Mouse (Mus musculus) c-Kit-negative CD71-positive TER-119-positive erythroid progenitor cells, embryonic 14.5 days (primary cell): ENCODE measurements around the gene Igflr1.

Source experiments
- DNase-seq: peaks from one replicate; pipeline ENCODE4 v3.0.0-alpha.2; 2013; ENCODE audit warnings: low read depth, low spot score

The Igflr1 gene

DNA sequence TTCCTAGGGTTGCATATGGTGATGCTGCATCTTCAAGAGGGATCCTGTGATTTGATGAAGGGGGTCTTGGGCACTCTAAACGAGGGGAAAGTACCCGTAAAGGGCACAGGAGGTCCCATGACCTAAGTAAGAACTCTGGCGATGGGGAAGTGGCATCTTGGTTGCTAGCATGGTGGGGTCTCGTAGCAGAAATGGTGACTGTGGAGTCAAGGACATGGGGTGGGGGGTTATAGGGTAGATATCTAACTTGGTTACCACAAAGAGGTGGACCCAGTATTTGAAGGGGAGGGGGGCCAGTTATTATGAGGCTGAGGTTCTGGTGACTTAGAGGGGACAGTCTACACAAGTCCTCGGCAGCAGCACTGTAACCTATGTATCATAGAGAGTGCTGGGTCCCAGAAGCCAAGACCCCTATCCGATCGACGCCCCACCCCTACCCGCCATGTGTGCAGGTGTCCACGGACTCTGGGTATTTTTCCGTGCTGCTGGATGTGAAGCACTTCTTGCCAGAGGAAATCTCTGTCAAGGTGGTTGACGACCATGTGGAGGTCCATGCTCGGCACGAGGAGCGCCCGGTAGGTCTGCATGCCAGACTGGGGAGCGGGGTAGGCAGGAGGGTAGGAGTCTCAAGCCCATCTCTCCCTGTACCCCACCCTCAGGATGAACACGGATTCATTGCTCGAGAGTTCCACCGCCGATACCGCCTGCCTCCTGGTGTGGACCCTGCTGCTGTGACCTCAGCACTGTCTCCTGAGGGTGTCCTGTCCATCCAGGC is 11.2 kb upstream of the Igflr1 start:
- no peak for DNase-seq

DNA sequence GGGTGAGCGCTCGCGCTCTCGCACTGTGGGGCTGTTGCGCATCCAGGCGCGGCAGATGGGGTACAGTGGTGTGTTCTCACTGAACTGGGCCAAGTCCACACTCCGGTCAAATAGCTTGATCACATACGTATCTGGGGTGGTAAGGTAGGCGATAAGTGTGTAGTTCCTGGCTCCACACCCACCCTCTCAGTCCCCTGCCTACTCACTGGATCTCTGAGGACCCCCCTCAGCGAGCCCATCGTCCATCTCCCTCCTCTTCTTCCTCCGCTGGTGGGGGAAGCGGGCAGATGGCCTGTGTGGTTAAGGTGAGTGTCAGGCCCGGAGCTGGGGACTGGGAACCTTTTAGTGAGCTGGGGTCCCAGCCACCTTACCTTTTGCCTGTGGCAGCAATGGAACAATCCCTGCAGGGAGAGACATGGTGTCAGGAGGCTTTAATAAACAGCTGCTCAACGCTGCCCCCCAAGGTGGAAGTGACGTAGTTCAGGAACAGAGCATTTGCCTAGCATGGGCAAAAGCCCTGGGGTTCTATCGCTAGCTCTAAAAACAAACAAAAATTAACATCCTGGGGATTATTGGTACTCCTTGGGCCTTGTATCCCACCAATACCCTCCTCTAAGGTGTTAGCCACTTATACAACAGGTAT is 8.2 kb upstream of the Igflr1 start:
- no peak for DNase-seq

DNA sequence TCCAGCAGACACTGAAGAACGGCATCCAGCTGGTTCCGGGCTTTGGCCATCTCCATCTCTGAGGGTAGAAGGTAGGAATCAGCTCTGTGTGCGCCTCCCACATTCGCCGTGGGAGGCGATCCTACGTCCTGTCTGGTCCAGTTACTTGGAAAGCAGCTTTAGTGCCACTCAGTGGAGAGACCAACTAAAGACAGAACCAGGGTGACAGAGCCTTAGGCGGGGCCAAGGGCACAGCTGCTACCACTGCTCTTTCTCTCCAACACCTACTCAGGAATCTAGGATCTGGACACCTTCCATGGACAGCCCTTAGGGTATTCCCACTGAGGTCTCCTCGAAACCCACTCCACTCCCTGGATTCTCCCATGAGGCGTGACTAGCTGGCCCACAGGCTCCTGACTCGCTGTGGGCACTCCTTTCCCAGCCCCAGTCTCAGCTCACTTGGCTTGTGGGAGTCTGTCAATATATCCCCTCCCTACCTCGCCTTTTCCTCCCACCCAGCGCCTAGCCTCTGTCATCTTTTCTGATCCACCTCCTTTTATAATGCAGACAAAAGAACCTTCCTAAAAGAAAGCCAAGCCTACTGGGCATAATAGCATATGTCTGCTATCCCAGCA is 7.2 kb upstream of the Igflr1 start:
- DNase-seq: no peak

GRCm38 (mm10) chr7:30558656-30559442 is 6.4 kb upstream of the Igflr1 start:
- peak; percentile 49 for DNase-seq

- DNase-seq: peak; percentile 86
Observed at GRCm38 (mm10) chr7:30559443-30559954, 5.7 kb upstream of the Igflr1 start, which contains the start of gene Lin37. TSS of gene Lin37 (minus strand) at chr7:30559838.

- no peak for DNase-seq
Observed at GRCm38 (mm10) chr7:30560296-30560695, 4.9 kb upstream of the Igflr1 start.

DNA sequence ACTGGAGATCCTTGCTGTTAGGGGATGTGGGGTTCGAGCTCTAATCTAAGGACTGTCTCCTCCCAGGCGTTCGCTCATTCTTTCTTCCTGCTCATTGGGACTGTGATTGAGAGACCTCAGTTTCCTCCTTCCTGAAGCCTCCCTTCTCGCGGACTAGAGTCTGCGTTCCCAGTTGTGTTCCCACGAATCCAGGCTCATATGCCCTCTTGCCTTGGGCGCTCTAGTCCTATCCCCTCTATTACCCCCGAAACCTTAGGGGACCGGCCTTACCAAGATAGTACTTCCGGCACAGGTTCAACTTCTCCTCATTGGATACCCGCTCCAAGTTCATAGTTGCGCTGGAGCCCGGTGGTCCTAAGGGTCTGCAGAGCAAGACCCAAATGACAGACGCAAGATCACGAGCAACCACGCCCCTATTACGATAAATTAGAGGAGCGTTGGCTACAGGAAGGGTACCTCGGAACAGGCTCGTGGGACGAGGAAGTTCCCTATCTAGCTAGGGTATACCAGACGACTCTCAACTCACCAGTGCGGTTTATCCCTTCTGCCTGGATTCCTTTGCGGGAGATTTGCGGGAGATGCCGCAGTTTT is 2.6 kb upstream of the Igflr1 start:
- peak; percentile 20 for DNase-seq

- peak; percentile 96 for DNase-seq
Observed at GRCm38 (mm10) chr7:30563117-30563905, 1.9 kb upstream of the Igflr1 start, which contains the start of the genes U2af1l4, Gm49396 and Psenen. TSS of gene U2af1l4 (plus strand) at chr7:30563301. TSS of gene Gm49396 (plus strand) at chr7:30563344. TSS of gene Psenen (minus strand) at chr7:30563627.

- DNase-seq: peak; percentile 17
Observed at GRCm38 (mm10) chr7:30563906-30564280, 1.3 kb upstream of the Igflr1 start.

DNA sequence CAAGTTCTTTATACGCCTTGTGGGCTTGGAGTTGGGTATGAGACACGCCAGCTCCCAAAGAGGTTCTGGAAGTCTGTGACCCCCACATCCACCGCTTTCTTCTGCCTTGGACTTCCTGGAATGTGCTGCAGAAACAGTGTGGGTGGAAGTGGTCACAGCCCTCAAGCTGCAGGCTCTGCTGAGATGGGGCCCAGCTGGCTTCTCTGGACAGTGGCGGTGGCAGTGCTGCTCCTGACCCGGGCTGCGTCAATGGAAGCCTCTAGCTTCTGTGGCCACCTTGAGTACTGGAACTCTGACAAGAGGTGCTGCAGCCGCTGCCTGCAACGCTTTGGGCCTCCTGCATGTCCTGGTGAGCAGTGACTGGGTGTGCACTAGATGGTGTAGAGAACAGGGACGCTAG is 806 bp downstream of the Igflr1 start:
- no peak for DNase-seq

DNA sequence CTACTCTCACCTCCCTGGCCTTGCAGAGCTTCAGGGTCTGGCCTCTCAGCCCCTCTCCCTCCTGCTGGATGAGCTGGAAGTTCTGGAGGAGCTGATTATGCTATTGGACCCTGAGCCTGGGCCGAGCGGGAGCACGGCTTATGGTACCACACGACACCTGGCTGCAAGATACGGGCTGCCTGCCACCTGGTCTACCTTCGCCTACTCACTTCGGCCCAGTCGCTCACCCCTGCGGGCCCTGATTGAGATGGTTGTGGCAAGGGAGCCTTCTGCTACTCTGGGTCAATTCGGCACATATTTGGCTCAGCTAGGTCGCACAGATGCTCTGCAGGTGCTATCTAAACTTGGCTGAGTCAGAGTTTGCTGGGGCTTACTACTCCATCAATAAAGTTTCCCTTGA is 2.3 kb downstream of the Igflr1 start:
- no peak for DNase-seq

DNA sequence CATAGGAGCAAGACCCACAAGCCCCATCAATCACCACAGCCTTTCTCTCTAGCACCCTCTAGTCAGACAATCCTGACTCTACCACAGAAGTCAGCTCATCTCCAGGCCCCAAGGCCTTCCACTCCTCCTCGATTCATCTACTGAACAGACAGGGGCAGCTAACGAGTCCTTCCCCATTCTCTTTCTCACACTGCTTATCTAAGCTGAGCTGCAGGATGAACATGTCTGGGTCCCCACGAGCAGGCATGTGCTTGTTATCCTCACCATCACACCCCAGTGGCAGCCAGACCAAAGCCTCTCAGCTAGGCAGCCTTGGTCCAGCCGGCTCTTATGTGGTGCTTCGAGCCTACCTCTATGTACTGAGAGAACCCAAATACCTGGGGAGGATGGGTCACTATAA is 7.2 kb downstream of the Igflr1 start:
- DNase-seq: no peak

DNA sequence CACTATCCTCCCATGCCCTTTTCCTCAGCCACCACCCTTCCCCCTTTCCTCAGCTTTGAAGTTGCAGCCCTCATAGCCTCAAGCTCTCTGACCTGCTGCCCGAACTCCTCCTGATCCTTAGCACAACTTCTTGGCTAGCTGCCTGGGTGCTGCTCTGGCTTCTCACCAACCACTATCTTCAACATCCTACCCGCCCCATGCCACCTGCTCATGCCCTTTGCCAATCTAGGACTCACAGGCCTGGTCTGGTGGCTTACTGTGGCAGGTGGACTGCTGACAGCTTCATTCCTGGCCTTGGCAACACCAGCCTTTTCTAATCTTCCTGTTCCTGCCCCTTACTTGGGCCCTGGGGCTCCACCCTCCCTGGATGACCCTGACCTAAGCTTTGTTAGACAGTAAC is 7.7 kb downstream of the Igflr1 start:
- no peak for DNase-seq

DNA sequence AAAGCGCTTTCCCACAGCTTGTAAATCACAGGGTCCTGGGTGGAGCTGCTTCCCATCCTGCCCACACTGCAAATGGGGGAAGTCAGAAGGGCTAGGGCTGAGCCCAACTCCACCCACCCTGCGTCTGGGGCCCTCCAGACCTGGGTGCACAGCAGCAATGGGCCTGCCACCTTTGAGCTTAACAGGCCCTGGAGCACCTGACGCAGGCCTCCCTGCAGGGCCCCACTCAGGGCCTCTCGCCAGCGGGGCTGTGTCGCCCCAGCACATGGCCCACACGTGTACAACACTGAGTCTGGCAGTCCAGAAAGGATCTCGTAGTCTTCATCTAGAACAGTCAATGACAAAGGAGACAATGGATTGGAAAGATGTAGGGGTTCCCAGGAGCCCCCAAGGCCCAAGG is 14.7 kb downstream of the Igflr1 start:
- DNase-seq: no peak

DNA sequence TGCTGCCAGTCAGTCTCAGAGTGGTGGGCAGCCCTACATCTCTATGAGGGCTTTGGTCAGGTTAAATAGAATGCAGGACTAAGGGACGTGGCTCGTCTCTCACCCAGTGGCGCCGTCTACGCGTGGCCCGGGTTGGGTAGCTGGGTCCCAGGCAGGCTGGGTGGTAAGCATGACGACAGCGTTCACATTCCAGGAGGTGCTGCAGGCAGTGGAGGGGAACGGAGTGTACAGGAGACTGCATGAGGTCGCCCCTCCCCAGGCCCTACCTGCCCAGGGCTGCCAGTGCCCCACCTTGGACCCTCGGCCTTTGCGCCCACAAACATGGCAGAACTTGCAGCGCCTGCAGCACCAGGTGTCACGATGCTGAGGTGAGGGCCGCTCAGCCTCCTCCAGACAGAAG is 16.3 kb downstream of the Igflr1 start:
- DNase-seq: no peak

DNA sequence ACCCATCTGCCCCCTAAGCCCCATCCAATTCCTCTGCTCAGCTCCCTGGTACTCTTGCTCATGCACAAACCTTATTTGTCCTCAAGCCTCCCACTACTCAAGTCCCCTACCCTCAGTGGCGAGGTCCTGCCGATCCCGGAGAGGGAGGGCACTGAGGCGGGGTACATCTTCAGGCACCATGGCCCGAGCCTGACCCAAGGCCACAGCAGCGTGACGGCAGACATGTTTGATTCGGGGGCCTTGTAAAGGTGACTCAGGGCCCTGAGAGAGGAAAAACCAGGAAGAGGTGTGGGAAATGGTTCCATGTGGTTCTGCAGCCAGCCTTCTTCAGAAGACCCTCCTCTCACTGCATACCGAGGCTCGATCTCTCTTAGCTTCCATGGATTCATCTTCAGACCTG is 19.1 kb downstream of the Igflr1 start:
- DNase-seq: no peak

DNA sequence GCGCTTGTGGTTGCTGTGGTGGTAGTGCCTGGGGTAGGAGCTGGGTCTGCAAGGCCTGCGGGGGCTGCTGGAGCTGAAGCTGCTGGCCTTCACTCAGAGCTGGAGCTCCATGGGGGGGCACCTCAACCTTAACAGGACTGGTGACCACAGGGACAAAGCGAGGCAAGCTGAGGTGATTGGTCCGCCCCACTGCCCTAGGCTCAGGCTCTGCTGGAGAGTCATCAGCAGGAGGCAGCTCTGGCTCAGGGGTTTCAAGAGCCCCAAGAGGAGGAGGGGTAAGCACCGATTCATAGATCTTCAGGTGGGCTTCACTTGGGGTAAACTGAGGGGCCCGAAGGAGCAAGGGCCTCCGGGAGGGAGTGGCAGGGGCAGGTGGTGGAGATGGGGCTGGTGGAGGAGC is 19.9 kb downstream of the Igflr1 start:
- DNase-seq: no peak

- DNase-seq: no peak
Observed at GRCm38 (mm10) chr7:30586455-30587020, 21.3 kb downstream of the Igflr1 start.

GRCm38 (mm10) chr7:30587842-30588667 is 22.8 kb downstream of the Igflr1 start:
- peak; percentile 36 for DNase-seq
